Mouse (Mus musculus) hindbrain, embryonic 15.5 days (tissue): ENCODE measurements at regions not wholly inside any gene's neighbourhood (a gene's known extent, or its start where the extent isn't known, plus 50 kb on each side); places are given as distances from the start of the nearest gene placed in this dataset.

ENCODE experiments used
- ATAC-seq: fragments of 200-750 bp; cut with Nextera tagmentation; 2 replicates; pipeline ENCODE4 v1.8.0; 2017; ENCODE audit warnings: low read depth, moderate number of reproducible peaks, moderate TSS enrichment; ENCODE audit not compliant: low FRiP score
- H3K27ac ChIP-seq: fragments of 300-500 bp; sonication (generic); replicated peaks from 2 replicates; pipeline ENCODE4 v1.5.1; 2015; ENCODE audit warnings: mild to moderate bottlenecking, inconsistent platforms
- H3K27me3 ChIP-seq: fragments of 300-500 bp; sonication (generic); 2 replicates; pipeline ENCODE4 v1.6.1; 2015; ENCODE audit warnings: control low read depth, inconsistent platforms
- H3K36me3 ChIP-seq: fragments of 300-500 bp; sonication (generic); 2 replicates; pipeline ENCODE4 v1.6.1; 2015; ENCODE audit warnings: control low read depth, inconsistent platforms
- H3K4me1 ChIP-seq: fragments of 300-500 bp; sonication (generic); replicated peaks from 2 replicates; pipeline ENCODE4 v1.6.1; 2015; ENCODE audit warnings: control low read depth, inconsistent platforms
- H3K4me2 ChIP-seq: fragments of 300-500 bp; sonication (generic); 2 replicates; pipeline ENCODE4 v1.6.1; 2015; ENCODE audit warnings: moderate library complexity, mild to moderate bottlenecking, inconsistent platforms
- H3K4me3 ChIP-seq: fragments of 300-500 bp; sonication (generic); 2 replicates; pipeline ENCODE4 v1.5.1; 2015; ENCODE audit warnings: mild to moderate bottlenecking, inconsistent platforms
- H3K9ac ChIP-seq: fragments of 300-500 bp; sonication (generic); 2 replicates; pipeline ENCODE4 v1.6.1; 2015; ENCODE audit warnings: inconsistent platforms
- H3K9me3 ChIP-seq: fragments of 300-500 bp; sonication (generic); 2 replicates; pipeline ENCODE4 v1.6.1; 2016; ENCODE audit warnings: control low read depth, inconsistent platforms
- WGBS: fragments of 180-500 bp; shearing (Covaris S2); methylation state at CpG from one replicate; pipeline ENCODE4 v1.1.7; 2015; 5-methylcytosine and 5-hydroxymethylcytosine counted together

DNA sequence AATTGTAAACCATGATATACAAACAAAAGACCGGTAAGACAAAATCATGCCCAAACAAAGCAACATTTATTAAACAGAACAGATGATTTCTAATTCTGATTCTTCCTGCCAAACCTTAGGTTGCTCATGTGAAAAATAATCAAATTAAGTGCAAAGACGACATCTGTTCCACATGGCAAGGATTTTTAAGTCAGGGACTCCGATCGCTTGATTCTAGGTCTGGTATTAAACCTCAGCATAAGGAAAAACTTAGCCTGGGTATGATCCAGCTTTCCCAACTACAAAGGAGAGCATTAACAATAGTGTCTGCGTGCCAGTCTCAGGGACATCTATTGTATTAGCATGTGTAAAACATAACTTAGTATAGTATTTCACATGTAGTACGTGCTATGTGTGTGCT, 181.8 kb upstream of the Rnpc3 start:
- Histone ChIP-seq H3K4me2 (no peak overlapping the region), H3K9me3 (no peaks in the 10 kb centered on the region), H3K9ac (no peak overlapping the region), H3K27ac (no peak overlapping the region), H3K4me1 (no peaks in the 10 kb centered on the region), H3K36me3 (no peaks in the 10 kb centered on the region), H3K27me3 (no peaks in the 10 kb centered on the region), H3K4me3 (no peak overlapping the region)
- 71% methylated on average over 6 of the region's 6 CpGs for WGBS
- ATAC-seq = peak; percentile 73; the same call in 1 of the 2 replicates

DNA sequence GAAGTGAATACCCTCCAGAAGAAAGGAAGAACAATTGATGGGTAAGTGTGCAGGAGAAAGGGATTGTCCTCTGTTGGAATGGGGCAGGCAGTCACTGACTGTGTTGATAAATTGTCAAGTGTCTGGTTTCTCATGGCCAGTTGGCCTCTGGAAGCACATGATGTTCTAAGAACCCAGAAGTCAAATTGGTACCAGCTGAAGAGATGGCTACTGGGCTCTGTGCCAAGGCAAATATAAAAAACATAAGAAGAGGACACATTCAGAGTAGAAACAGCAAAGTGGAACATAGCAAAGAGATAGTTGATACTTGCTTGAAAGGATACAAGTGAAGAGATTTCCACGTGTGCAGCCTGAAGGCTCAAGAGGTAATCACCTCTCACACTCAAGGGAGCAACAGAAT, 170.9 kb upstream of the Col11a1 start:
- H3K9ac ChIP-seq = no peak overlapping the region
- no peak for ATAC-seq
- no peaks in the 10 kb centered on the region for H3K36me3 ChIP-seq
- H3K4me3 ChIP-seq = no peak overlapping the region
- H3K27ac ChIP-seq = no peak overlapping the region
- 70% methylated on average over 1 of the region's 1 CpGs for WGBS
- H3K4me1 ChIP-seq = no peaks in the 10 kb centered on the region
- no peaks in the 10 kb centered on the region for H3K27me3 ChIP-seq
- H3K9me3 ChIP-seq = no peaks in the 10 kb centered on the region
- no peak overlapping the region for H3K4me2 ChIP-seq

DNA sequence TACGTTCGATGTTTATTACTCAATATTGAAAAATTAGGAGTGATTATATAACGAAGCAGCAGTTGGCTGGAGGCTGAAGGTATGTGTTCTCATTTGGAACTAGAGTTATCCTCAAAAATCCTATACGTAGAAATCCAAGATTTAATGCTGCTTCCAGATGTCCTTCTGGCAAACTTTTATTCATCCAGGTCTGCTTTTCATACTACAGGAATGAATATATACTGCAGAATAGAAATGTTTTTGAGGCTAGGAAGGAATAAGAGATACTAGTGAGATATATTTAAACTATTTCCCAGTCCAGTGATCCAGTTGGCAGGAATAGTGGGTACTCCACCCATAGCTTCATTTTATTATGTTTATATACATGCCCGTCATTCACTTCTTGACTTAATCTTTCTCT, 170.3 kb upstream of the Col11a1 start:
- H3K4me2 ChIP-seq = no peak overlapping the region
- WGBS = 88% methylated on average over 5 of the region's 5 CpGs
- no peaks in the 10 kb centered on the region for H3K9me3 ChIP-seq

DNA sequence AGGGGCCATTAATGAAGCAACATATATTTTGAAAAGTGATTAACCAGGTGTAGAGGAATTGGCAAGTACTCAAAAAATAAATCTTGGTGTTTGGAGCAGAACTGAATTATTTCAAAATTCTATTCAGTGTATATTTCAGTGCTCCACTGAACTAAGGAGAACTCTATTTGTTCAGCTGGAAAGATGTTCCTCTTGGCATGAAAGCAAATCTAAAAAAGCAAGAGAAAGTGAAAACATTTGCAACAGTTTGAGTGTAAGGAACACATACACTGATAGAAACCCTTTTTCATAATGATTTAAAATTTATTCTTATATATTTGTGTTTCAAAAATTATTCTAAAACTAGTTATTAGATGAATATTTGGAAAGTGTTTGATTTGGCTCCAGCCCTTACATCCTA, 169.9 kb upstream of the Col11a1 start:
- Histone ChIP-seq H3K36me3 (no peaks in the 10 kb centered on the region), H3K4me2 (no peak overlapping the region)

More for the DNA sequence above, 170.3 kb upstream of the Col11a1 start:
- no peak for ATAC-seq
- Histone ChIP-seq H3K4me1 (no peaks in the 10 kb centered on the region), H3K36me3 (no peaks in the 10 kb centered on the region), H3K9ac (no peak overlapping the region), H3K27me3 (no peaks in the 10 kb centered on the region), H3K27ac (no peak overlapping the region), H3K4me3 (no peak overlapping the region)

DNA sequence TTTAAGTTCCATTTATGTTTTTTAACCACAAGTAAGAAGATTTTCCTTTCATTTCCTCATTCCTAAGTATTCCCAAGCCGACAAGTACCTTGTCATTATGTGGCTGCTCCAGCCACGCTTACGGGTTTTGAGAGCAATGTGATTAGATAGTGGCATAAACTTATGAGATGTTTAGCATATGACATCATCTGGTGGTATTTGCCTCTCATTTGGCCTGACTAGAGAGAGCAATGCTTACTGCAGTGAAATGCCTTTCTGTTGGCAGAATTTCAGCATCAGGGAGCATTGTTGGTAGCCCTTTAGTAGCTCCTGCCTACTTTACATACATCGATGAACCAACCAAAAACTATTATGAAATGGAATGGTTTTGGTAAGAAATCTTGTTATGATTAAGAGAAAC, 157.1 kb upstream of the Col11a1 start:
- Histone ChIP-seq H3K27ac (no peak overlapping the region), H3K9ac (no peak overlapping the region), H3K4me3 (no peak overlapping the region), H3K4me2 (no peak overlapping the region), H3K27me3 (no peaks in the 10 kb centered on the region), H3K4me1 (no peaks in the 10 kb centered on the region), H3K9me3 (no peaks in the 10 kb centered on the region), H3K36me3 (no peaks in the 10 kb centered on the region)
- ATAC-seq = no peak
- 88% methylated on average over 4 of the region's 4 CpGs for WGBS

More for the DNA sequence above, 169.9 kb upstream of the Col11a1 start:
- Histone ChIP-seq H3K4me1 (no peaks in the 10 kb centered on the region), H3K4me3 (no peak overlapping the region), H3K9ac (no peak overlapping the region), H3K9me3 (no peaks in the 10 kb centered on the region), H3K27me3 (no peaks in the 10 kb centered on the region), H3K27ac (no peak overlapping the region)
- no peak for ATAC-seq

DNA sequence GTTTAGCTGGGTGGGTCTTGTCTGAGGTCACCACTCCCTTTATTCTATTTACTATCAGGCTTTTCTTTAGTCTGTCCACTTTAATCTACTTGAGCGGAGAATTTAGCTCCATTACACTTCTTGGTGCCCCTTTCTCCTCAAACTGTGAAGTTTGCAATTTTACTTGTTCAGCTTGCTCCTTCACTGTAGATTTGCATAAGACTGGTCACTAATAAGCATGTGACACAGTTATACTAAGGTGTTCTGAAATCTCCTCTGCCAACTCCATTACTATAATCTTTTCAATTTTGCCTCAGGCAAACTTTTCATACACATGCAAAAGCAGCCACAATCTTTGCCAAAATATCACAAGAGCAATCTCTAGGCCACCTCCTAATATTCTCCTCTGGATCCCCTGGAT, 125.2 kb upstream of the Col11a1 start:
- no peak overlapping the region for H3K4me3 ChIP-seq
- no peaks in the 10 kb centered on the region for H3K9me3 ChIP-seq
- H3K36me3 ChIP-seq = no peaks in the 10 kb centered on the region
- H3K9ac ChIP-seq = no peak overlapping the region
- ATAC-seq = no peak
- H3K4me2 ChIP-seq = no peak overlapping the region
- H3K4me1 ChIP-seq = no peaks in the 10 kb centered on the region
- no peaks in the 10 kb centered on the region for H3K27me3 ChIP-seq
- H3K27ac ChIP-seq = no peak overlapping the region
- 72% methylated on average over 1 of the region's 1 CpGs for WGBS

DNA sequence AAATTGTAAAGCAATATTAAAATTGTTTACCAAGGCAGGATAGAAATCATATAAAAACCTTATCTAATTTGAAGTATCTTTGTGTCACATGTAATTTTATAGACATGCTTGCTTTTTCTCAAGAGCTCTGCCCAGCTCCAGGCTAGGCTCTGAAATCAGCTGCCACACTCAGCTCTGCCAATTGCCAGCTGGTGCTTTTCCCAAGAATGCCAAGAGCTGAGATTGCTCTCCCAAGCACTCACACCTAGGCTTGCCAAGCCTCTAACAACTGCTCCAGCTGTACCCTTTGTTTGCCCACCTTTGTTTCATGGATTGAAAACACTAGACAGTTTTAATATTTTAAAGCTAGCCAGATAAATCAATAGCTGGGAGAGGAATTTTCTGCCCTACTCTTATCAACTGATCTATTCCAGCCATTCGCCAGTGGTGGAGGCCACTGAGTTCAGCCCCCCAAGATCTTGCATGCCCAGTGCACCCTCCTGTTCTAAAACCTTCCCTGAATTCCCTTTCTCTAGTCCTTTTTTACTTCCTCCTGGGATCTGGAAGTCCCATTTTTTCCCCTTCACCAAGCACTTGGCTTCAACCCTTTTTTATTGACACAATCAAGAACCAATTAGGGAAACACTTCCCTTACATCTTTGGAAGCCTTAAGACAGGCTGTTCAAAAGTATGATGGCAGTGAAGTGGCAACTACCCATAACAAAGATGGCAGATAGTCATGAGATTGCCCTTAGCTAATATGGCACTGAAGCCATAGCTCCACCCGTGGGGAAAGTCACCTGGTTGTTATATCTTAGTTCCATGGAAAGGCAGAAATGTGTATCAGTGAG, 110.8 kb upstream of the Col11a1 start:
- H3K27ac ChIP-seq = no peak overlapping the region; the same call in 1 of the 2 replicates
- 81% methylated on average over 2 of the region's 2 CpGs for WGBS
- peak; percentile 91 for ATAC-seq

DNA sequence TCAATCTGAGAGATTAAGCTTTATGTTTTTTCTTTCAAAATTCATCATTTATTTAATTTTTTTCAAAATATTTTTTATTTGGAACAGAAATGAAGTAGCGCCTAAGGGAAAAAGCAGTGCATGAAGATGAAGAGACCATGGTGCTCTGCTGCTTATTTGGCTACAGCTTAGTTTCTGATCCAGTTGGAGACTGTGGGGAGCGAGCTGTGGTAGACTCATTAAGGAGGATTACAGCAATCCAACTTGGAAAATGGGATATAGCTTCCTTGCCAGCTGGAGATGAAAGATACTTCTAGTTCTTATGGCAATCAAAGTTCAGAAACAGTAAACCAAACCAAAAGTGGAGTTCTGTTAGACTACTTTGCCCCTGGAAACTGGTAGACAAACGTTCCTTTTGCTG, 98.8 kb upstream of the Col11a1 start:
- Histone ChIP-seq H3K4me2 (no peak overlapping the region), H3K4me3 (no peak overlapping the region), H3K36me3 (no peaks in the 10 kb centered on the region), H3K4me1 (no peaks in the 10 kb centered on the region), H3K27ac (no peak overlapping the region), H3K9ac (no peak overlapping the region), H3K9me3 (no peaks in the 10 kb centered on the region), H3K27me3 (no peaks in the 10 kb centered on the region)
- WGBS = 86% methylated on average over 3 of the region's 3 CpGs
- ATAC-seq = no peak

More for the DNA sequence above, 110.8 kb upstream of the Col11a1 start:
- Histone ChIP-seq H3K4me3 (no peak overlapping the region), H3K36me3 (no peaks in the 10 kb centered on the region), H3K4me2 (no peak overlapping the region), H3K9ac (no peak overlapping the region), H3K9me3 (no peaks in the 10 kb centered on the region), H3K4me1 (no peaks in the 10 kb centered on the region), H3K27me3 (no peaks in the 10 kb centered on the region)

DNA sequence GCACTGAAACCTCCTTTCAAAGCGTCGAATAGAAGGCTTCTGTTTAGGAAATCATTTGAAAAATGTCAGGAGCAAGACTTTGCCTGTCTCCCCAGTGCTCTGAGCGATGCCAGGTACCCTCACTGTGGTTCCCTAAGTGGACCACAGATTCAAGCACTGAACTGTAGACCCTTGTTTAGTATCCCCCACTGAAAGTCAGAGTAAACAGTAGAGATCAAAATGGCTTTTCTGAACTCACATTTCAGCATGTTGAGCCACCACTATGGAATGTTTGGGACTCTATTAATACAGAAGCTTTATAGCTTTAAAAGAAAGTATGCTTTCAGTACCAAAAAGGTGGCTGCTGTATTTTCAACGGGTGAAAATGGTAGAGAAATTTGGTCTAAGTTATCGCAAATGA, 79.8 kb upstream of the Col11a1 start:
- Histone ChIP-seq H3K4me1 (no peaks in the 10 kb centered on the region), H3K4me2 (no peak overlapping the region), H3K27me3 (no peaks in the 10 kb centered on the region), H3K9ac (no peak overlapping the region), H3K9me3 (no peaks in the 10 kb centered on the region), H3K36me3 (no peaks in the 10 kb centered on the region), H3K27ac (no peak overlapping the region), H3K4me3 (no peak overlapping the region)
- no peak for ATAC-seq
- WGBS = 85% methylated on average over 5 of the region's 5 CpGs

DNA sequence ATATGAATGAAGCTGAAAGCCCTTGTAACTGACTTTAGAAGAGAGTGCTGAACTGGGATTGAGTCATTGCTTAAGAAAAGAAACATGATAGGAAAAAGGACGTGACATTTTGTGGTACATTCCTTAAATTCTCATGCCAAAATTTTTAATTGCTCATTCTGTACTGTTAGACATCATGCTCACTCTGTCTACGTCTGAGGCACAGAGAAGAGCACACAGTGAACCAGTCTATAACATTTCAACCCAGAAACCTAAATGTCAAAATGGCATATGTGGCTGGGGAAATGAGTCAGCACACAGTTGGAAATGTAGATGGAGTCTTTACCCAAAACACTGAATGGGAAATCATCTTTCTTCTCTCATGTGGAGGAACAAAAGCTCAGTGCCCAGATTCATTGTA, 77.9 kb upstream of the Col11a1 start:
- Histone ChIP-seq H3K4me1 (no peaks in the 10 kb centered on the region), H3K9ac (no peak overlapping the region), H3K27me3 (no peaks in the 10 kb centered on the region), H3K36me3 (no peaks in the 10 kb centered on the region), H3K9me3 (no peaks in the 10 kb centered on the region), H3K4me2 (no peak overlapping the region), H3K4me3 (no peak overlapping the region), H3K27ac (no peak overlapping the region)
- 81% methylated on average over 2 of the region's 2 CpGs for WGBS
- no peak for ATAC-seq

DNA sequence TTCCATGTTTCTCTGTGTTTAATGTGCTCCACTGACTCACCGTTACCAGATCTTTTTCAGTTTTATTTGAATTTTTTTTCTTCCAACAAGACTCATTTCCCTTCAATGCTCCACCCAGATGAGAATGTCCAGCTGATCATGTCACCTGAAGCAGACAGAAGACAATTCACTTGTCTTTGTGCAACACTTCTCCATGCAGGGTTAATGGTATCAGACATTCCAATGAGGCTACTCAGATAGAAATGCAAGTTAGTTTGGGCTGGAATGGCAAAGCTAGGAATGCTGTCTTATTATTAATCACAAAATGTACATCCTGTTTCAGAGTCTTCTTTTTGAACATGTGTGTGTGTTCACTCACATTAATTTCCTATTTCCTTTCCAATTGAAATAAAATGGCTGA, 77.2 kb upstream of the Col11a1 start:
- Histone ChIP-seq H3K36me3 (no peaks in the 10 kb centered on the region), H3K27ac (no peak overlapping the region), H3K4me1 (no peaks in the 10 kb centered on the region), H3K4me3 (no peak overlapping the region), H3K9ac (no peak overlapping the region), H3K9me3 (no peaks in the 10 kb centered on the region), H3K4me2 (no peak overlapping the region), H3K27me3 (no peaks in the 10 kb centered on the region)
- WGBS = 94% methylated on average over 1 of the region's 1 CpGs
- no peak for ATAC-seq

DNA sequence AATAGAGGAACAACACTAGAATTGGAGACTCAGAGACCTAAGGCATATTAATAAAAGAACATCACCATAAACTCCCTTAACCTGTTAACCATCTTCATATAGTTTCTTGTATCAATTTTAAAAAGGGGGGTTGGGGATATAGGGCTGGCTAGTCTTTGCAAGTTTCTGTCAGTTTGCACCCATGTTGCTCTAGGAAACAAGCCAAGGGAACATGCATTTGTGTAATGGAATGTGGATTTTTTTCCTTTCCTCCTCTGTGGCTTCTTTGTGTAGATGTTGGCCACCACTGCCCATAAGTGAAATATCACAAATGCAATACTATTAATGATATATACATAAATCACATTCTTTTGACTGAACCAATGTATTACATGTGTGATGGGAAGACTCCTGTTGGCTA, 75.9 kb upstream of the Col11a1 start:
- Histone ChIP-seq H3K4me1 (no peaks in the 10 kb centered on the region), H3K9me3 (no peaks in the 10 kb centered on the region), H3K4me3 (no peak overlapping the region), H3K9ac (no peak overlapping the region), H3K27me3 (no peaks in the 10 kb centered on the region), H3K36me3 (no peaks in the 10 kb centered on the region), H3K4me2 (no peak overlapping the region), H3K27ac (no peak overlapping the region)
- ATAC-seq = no peak

DNA sequence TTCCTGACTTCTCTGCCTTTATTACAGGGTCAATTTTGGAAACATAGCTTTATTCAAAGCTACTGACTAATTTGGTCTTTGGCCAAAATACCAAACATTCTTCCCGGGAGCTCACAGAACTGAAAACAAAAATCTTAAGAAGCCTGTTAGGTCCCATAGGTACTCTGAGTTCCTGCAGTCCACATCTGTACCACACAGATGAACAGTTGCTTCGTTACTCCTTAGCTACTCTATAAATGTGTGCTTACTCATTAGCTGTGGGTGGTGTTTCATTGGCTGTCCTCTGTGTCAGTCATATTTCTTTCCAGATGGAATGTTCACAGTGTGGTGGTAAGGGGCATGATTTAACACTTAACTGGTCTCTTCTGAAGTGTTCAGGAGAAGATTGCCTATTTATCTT, 70.3 kb upstream of the Col11a1 start:
- 71% methylated on average over 2 of the region's 2 CpGs for WGBS
- ATAC-seq = no peak
- Histone ChIP-seq H3K27me3 (no peaks in the 10 kb centered on the region), H3K9me3 (no peaks in the 10 kb centered on the region), H3K4me2 (no peak overlapping the region), H3K9ac (no peak overlapping the region), H3K36me3 (no peaks in the 10 kb centered on the region), H3K4me1 (no peaks in the 10 kb centered on the region), H3K27ac (no peak overlapping the region), H3K4me3 (no peak overlapping the region)
